Mouse (Mus musculus) heart, embryonic 14.5 days (tissue): ENCODE measurements around the gene Vldlr. TPM values are rescaled to one million over a fixed set of nuclear protein-coding genes. Genes with fewer than 3 reads are reported as not detected.
A peak's percentile ranks its signal among the peaks of the same experiment; 100 is the strongest.

Experiments used
- ATAC-seq: fragments of 200-750 bp; cut with Nextera tagmentation; 2 replicates; pipeline ENCODE4 v1.8.0; 2017; ENCODE audit warnings: low read depth, moderate TSS enrichment; ENCODE audit not compliant: insufficient number of reproducible peaks, insufficient read depth, low FRiP score
- H3K27ac ChIP-seq, 2 experiments: fragments of 200-500 bp in 1 of 2; fragments of 300-500 bp in 1 of 2; sonication (generic) in 1 of 2; replicated peaks in 1 of 2; 2 replicates each; pipeline ENCODE4 v1.5.1; 2012 to 2014; ENCODE audit warnings: low read depth in 2 of 2, low read length in 2 of 2, control low read depth in 1 of 2, mild to moderate bottlenecking in 1 of 2, mixed read lengths in 1 of 2; ENCODE audit not compliant: control insufficient read depth in 1 of 2, insufficient read depth in 1 of 2
- H3K27me3 ChIP-seq: fragments of 300-500 bp; sonication (generic); 2 replicates; pipeline ENCODE4 v1.6.1; 2014; ENCODE audit warnings: mild to moderate bottlenecking, low read length, control low read depth; ENCODE audit not compliant: control insufficient read depth, insufficient read depth
- H3K36me3 ChIP-seq: fragments of 300-500 bp; sonication (generic); 2 replicates; pipeline ENCODE4 v1.6.1; 2014; ENCODE audit warnings: mild to moderate bottlenecking, control low read depth, low read length, mixed read lengths; ENCODE audit not compliant: control insufficient read depth, insufficient read depth
- H3K4me1 ChIP-seq, 2 experiments: fragments of 200-500 bp in 1 of 2; fragments of 300-500 bp in 1 of 2; sonication (generic) in 1 of 2; 2 replicates each; pipeline ENCODE4 v1.6.1; 2012 to 2014; ENCODE audit warnings: low read length in 2 of 2, control low read depth in 1 of 2, mixed read lengths in 1 of 2; ENCODE audit not compliant: control insufficient read depth in 2 of 2, insufficient read depth in 2 of 2
- H3K4me2 ChIP-seq: fragments of 300-500 bp; sonication (generic); 2 replicates; pipeline ENCODE4 v1.6.1; 2014; ENCODE audit warnings: mild to moderate bottlenecking, low read length
- H3K4me3 ChIP-seq, 2 experiments: fragments of 200-500 bp in 1 of 2; fragments of 300-500 bp in 1 of 2; sonication (generic) in 1 of 2; 2 replicates each; pipeline ENCODE4 v1.5.1; 2012 to 2014; ENCODE audit warnings: low read length in 2 of 2, mild to moderate bottlenecking in 2 of 2, control low read depth in 1 of 2, low read depth in 1 of 2, moderate library complexity in 1 of 2; ENCODE audit not compliant: control insufficient read depth in 1 of 2, insufficient read depth in 1 of 2
- H3K9ac ChIP-seq: fragments of 300-500 bp; sonication (generic); 2 replicates; pipeline ENCODE4 v1.6.1; 2014; ENCODE audit warnings: mild to moderate bottlenecking, low read length
- H3K9me3 ChIP-seq: fragments of 300-500 bp; sonication (generic); 2 replicates; pipeline ENCODE4 v1.6.1; 2016; ENCODE audit warnings: low read length, control low read depth; ENCODE audit not compliant: control insufficient read depth
- WGBS: fragments of 180-500 bp; shearing (Covaris S2); extraction: QIAGEN DNeasy Blood & Tissue Kit; methylation state at CpG from one replicate; pipeline ENCODE4 v1.1.7; 2014; 5-methylcytosine and 5-hydroxymethylcytosine counted together
- polyA plus RNA-seq: library from polyadenylated mRNA; unstranded; fragments of >200 nt; fragmentation: Nextera tagmentation; extraction: Ambion mirVana; gene quantifications from 2 replicates; pipeline ENCODE4 v1.2.1, GENCODE M21; 2014

Gene Vldlr
- polyA plus RNA-seq, 1 experiment from 2014 or later: 31.5 TPM

GRCm38 (mm10) chr19:27218561-27219262 is 2.4 kb downstream of the Vldlr start:
- peaks cover 5 to 24% of the 10 kb centered on the region in 2 experiments; a peak in 3 of 4 replicates for H3K4me1 ChIP-seq
- peak overlapping the region; percentile 63 to 88; a peak in 3 of 4 replicates for H3K27ac ChIP-seq
- peaks cover 9% of the 10 kb centered on the region for H3K27me3 ChIP-seq
- WGBS: 1% methylated on average over 30 of the region's 30 CpGs
- H3K4me2 ChIP-seq: peak overlapping the region; percentile 72
- peak overlapping the region; percentile 75 to 93 for H3K4me3 ChIP-seq
- H3K9ac ChIP-seq: peak overlapping the region; percentile 88
- no peaks in the 10 kb centered on the region for H3K9me3 ChIP-seq
- no peaks in the 10 kb centered on the region for H3K36me3 ChIP-seq
- peak; percentile 46 for ATAC-seq

- Histone ChIP-seq H3K4me1 (peaks cover 5 to 30% of the 10 kb centered on the region in 2 experiments; a peak in 3 of 4 replicates), H3K9me3 (no peaks in the 10 kb centered on the region), H3K4me3 (no peak overlapping the region), H3K9ac (no peak overlapping the region), H3K4me2 (peak overlapping the region; percentile 72), H3K27me3 (peaks cover 9% of the 10 kb centered on the region), H3K27ac (no peak overlapping the region), H3K36me3 (no peaks in the 10 kb centered on the region)
- ATAC-seq: no peak
Measured at GRCm38 (mm10) chr19:27219586-27219985, 3.3 kb downstream of the Vldlr start.

GRCm38 (mm10) chr19:27223046-27223445 is 6.8 kb downstream of the Vldlr start:
- Histone ChIP-seq H3K9me3 (no peaks in the 10 kb centered on the region), H3K36me3 (no peaks in the 10 kb centered on the region), H3K9ac (no peak overlapping the region), H3K27me3 (no peaks in the 10 kb centered on the region), H3K27ac (0 out of 4 replicates have a peak overlapping the region, but pooled peaks of 1 of the 2 experiments have one; percentile 11), H3K4me1 (peaks cover 5 to 45% of the 10 kb centered on the region in 2 experiments; a peak in 3 of 4 replicates), H3K4me3 (no peak overlapping the region), H3K4me2 (no peak overlapping the region)
- 68% methylated on average over 6 of the region's 6 CpGs for WGBS
- no peak for ATAC-seq

- no peak overlapping the region for H3K4me3 ChIP-seq
- H3K9me3 ChIP-seq: no peaks in the 10 kb centered on the region
- WGBS: 13% methylated on average over 1 of the region's 1 CpGs
- H3K4me2 ChIP-seq: no peak overlapping the region
- peaks cover 5 to 37% of the 10 kb centered on the region in 2 experiments; a peak in 3 of 4 replicates for H3K4me1 ChIP-seq
- no peak overlapping the region for H3K9ac ChIP-seq
- no peaks in the 10 kb centered on the region for H3K36me3 ChIP-seq
- no peaks in the 10 kb centered on the region for H3K27me3 ChIP-seq
- H3K27ac ChIP-seq: peak overlapping the region; percentile 43 to 59; a peak in 3 of 4 replicates
- ATAC-seq: no peak
Measured at GRCm38 (mm10) chr19:27224356-27224755, 8.1 kb downstream of the Vldlr start.

GRCm38 (mm10) chr19:27226626-27227025 is 10.3 kb downstream of the Vldlr start:
- no peak for ATAC-seq
- H3K9ac ChIP-seq: no peak overlapping the region

GRCm38 (mm10) chr19:27227131-27227530 is 10.8 kb downstream of the Vldlr start:
- Histone ChIP-seq H3K9me3 (no peaks in the 10 kb centered on the region), H3K4me2 (no peak overlapping the region), H3K4me3 (no peak overlapping the region), H3K4me1 (peaks cover 5 to 30% of the 10 kb centered on the region in 2 experiments; a peak in 3 of 4 replicates), H3K9ac (no peak overlapping the region), H3K36me3 (peaks cover 19% of the 10 kb centered on the region), H3K27ac (no peak overlapping the region), H3K27me3 (no peaks in the 10 kb centered on the region)
- 55% methylated on average over 4 of the region's 4 CpGs for WGBS
- ATAC-seq: no peak

More at GRCm38 (mm10) chr19:27226626-27227025, 10.3 kb downstream of the Vldlr start:
- peaks cover 13% of the 10 kb centered on the region for H3K36me3 ChIP-seq
- H3K27me3 ChIP-seq: no peaks in the 10 kb centered on the region
- WGBS: 68% methylated on average over 3 of the region's 3 CpGs
- H3K9me3 ChIP-seq: no peaks in the 10 kb centered on the region
- H3K27ac ChIP-seq: no peak overlapping the region
- no peak overlapping the region for H3K4me2 ChIP-seq
- no peak overlapping the region for H3K4me3 ChIP-seq
- peaks cover 5 to 35% of the 10 kb centered on the region in 2 experiments; a peak in 3 of 4 replicates for H3K4me1 ChIP-seq

GRCm38 (mm10) chr19:27228254-27228653 is 12.0 kb downstream of the Vldlr start:
- H3K4me3 ChIP-seq: no peak overlapping the region
- no peak overlapping the region for H3K27ac ChIP-seq
- no peak for ATAC-seq
- H3K36me3 ChIP-seq: peaks cover 26% of the 10 kb centered on the region
- H3K4me1 ChIP-seq: peaks cover under 1 to 23% of the 10 kb centered on the region in 2 experiments; a peak in 3 of 4 replicates
- WGBS: 83% methylated on average over 1 of the region's 1 CpGs
- no peak overlapping the region for H3K4me2 ChIP-seq
- no peaks in the 10 kb centered on the region for H3K27me3 ChIP-seq
- no peaks in the 10 kb centered on the region for H3K9me3 ChIP-seq
- no peak overlapping the region for H3K9ac ChIP-seq
